Mouse (Mus musculus): Measurements from ENCODE around the gene Aurkb.

The Aurkb gene

DNA sequence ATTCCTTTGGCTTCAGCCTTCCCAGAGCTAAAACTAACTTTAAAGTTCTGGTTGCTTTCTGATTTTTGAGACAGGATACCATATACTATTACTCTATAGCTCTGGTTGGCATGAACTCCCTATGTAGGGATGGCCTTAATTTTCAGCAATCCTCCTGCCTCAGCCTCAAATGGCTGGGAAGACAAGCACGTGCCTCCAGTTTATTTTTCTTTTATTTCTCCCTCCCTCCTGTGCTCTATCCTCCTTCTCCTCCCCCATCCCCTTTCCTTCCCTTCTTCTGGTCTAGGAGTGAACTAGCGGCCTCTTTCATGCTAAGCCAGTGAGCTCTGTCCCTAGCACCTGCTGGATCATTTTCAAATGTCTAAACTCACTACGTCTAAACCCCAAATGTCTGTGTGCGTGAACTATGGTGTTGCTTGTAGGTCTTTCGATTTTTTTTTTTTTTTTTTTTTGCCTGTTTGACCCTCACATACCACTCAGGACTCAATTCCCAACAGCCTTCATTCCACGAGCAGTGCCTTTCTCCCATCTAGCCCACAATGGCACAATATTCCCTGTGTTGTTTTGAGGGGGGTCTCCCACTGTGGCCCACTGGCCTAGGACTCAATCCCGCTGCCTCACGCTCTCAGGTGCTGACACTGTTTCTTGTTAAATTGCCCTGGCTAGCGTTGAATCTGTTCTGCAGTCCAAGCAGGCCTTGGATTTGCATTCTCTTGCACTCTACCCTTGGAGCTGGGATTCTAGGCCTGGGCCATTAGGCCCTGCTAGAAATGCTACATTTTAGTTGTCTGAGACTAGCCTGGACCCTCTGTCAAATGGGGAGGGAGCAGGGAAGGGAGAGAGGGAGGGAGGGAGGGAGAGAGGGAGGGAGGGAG lies 19.0 kb downstream of the Aurkb start:
- peak; percentile 38 for DNase-seq (ENCODE audit: low read depth, low spot score)

DNA sequence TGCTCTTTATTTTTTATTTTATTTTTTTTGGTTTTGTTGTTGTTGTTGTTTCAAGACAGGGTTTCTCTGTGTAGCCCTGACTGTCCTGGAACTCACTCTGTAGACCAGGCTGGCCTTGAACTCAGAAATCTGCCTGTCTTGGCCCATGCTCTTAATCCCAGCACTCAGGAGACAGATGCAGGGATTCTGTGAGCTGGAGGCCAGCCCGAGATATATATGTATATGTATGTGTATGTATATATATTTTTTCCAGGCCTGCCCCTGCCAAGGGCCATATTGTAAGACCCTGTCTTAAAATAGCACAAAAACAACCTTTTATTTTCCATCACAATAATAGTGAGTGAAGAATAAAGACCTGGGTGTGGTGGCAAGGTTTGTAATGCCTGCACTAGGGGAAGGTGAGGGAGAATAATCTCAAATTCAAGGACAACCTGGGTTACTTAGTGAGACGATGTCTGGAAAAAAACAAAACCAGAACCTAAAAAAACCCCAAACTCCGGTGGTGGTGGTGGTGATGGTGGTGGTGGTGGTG lies 20.0 kb downstream of the Aurkb start:
- peak; percentile 31 for DNase-seq (ENCODE audit: low read depth, low spot score)

DNA sequence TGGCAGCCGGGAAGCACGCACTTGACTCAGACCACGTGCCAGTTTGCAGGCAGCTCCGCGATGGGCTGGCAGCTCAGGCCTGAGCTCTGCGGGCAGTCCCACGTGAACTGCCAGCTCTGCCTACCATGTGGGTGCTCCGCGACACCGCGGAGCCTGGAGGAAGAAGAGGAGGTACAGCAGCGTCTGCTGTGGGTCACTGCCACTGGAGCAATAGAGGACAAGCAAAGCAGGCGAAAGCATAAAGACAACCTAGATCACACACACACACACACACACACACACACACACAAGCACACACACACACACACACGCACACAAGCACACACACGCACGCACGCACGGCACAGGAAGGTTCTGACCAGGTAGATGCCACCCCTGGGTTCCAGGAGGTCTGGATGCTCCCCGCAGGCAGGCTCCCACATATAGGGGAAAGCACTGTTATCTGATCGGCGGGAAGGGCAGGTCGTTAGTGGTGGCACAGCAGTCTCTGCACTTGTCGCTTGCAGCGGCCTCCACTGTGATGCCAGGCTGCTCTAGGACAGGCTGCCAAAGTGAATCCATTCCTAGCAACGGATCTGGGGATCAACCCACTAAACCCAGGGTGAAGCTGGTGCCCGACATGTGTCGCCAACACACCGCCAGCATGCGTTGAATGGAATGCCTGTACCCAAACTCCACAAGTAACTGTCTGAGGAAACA lies 20.9 kb downstream of the Aurkb start:
- DNase-seq (ENCODE audit: low read depth, low spot score) = peak; percentile 32

DNA sequence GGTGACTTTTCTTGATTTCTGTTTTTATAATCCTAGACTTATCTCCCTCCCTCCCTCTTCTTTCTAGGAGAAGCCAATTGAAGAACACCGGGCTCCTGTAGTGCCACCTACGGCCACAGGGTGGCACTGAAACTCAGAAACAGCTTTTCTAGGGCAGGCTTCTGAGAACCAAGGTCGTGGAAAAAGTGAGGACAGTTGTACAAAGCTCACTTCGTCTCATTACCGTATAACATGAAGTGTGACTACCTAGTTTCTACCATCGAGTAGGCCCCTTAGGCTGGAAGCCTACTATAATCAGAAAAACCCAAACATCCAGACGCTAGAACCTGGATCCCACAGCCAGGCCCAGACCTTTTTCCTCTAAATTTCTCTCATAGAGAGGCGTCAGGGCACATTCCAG lies 21.5 kb downstream of the Aurkb start:
- peak; percentile 90 for DNase-seq (ENCODE audit: low read depth, low spot score)

DNA sequence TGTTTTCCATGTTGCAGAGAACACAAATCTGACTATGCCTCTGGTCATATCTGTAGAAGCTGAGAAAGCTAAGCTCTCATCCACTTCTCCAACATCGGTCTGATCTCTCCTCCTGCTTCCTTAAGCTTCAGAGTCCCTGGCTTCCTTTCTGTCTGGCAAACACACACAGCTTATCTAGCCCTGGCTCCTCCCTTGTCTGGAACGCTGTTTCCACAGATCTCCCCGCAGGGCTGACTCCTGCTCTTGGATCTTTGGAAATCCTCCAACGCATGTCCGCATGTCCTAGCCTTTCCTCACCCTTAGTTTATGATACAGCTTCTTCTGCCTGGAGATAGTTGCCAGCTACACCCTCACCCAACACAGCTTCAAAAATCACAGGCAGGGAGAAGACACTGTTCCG lies 22.2 kb downstream of the Aurkb start:
- DNase-seq (ENCODE audit: low read depth, low spot score) = peak; percentile 25

DNA sequence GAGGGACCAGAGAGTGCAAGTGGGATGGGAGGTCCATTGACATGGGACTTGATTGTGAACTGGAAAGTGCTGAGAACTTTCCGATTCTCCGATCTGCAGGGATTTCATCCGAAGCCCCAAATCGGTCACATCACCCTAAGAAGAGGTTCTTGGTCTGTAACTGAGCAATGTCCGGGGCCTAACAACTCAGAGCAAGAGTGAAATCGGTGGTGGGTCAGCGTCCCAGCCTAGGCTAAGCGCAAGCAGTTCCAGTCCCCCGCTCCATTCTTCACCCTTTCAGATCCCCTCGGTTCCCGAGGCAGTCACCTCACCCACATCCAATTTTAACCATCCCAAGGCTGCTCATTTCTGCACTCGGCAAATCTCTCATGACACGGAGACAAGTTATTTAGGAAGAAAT lies 24.6 kb downstream of the Aurkb start:
- no peak for DNase-seq (ENCODE audit: low read depth, low spot score)

DNA sequence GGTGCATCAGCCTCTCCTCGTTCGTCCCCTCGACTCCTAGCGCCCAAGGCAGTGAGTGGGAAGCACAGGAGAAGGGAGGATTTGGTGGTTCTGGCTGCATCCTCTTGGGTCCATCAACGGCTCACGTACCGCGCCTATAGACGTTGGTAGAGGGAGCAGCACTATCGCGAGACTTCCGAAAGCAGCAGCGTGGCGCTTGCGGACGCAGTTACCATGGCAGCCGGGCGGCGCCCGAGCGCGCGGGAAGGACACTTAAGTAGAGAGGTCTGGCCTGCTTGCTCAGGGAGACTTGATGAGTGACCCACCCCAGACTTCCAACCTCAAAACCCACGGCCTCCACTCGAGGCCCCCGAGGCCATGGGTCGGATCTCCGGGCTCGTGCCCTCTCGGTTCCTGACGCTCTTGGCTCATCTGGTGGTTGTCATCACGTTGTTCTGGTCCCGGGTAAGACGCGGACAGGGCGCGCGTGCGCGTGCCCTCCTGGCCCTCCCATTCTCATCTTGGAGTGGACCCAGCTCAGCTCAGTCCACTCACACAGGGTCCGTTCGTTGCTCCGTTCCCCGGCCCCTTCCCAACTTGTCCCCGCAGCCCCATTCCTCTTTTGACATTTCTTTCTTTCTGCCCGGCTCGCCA lies 25.3 kb downstream of the Aurkb start, which contains the start of gene Tmem107:
TSS of gene Tmem107 (plus strand) at position 217 of the 633 bp plus-strand sequence.
- DNase-seq (ENCODE audit: low read depth, low spot score) = peak; percentile 97

DNA sequence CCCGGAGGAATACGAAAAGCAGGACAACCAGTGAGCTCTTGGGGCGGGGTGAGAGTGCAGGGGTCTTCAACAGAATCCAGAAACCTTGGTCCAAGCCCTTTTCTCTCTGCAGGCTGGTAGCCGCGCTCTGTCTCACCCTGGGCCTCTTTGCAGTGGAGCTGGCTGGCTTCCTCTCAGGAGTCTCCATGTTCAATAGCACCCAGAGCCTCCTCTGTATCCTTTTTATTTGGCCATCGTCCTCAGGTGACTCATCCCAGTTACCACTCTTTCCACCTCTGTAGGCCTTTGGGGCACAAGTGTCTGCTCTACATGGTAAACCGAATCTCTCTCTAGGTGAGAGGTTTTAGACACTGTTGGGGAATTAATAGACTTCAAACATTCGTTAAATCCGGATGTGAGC lies 25.8 kb downstream of the Aurkb start:
- DNase-seq (ENCODE audit: low read depth, low spot score) = no peak

DNA sequence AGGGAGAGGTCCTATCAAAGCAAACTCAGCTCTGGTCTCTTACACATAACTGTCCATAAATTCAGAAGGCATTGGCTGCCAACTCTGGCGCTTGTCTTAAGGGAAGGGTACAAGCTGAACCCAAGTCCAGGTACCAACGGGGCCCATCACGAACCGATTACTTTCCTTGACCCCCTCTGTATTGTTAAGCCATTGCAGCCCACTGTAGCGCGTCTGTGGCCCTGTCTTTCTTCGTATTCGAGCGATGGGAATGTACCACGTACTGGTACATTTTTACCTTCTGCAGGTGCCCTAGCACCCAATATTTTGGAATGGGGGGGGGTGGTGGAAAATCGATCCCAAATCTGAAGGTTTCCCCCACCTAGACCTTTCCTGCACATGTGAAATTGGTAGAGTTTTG lies 26.8 kb downstream of the Aurkb start:
- no peak for DNase-seq (ENCODE audit: low read depth, low spot score)

DNA sequence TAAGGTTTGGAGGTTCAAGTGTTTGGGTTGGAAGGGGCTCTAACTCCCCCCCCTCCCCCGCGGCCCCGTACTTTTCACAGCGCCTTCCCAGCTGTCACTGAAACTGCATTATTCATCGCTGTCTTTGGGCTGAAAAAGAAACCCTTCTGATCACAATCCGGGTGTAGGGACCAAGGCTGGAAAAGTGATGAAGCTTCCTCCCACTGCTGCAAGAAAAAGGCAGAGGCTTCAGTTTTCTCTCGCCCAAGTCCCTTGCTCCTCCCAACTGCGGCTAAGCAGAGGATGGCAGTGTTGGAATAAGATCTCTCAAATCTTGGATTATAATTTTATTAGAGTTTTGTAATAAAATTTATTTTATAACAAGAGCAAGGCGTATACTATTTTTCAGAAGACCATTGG lies 27.2 kb downstream of the Aurkb start:
- DNase-seq (ENCODE audit: low read depth, low spot score) = no peak

DNA sequence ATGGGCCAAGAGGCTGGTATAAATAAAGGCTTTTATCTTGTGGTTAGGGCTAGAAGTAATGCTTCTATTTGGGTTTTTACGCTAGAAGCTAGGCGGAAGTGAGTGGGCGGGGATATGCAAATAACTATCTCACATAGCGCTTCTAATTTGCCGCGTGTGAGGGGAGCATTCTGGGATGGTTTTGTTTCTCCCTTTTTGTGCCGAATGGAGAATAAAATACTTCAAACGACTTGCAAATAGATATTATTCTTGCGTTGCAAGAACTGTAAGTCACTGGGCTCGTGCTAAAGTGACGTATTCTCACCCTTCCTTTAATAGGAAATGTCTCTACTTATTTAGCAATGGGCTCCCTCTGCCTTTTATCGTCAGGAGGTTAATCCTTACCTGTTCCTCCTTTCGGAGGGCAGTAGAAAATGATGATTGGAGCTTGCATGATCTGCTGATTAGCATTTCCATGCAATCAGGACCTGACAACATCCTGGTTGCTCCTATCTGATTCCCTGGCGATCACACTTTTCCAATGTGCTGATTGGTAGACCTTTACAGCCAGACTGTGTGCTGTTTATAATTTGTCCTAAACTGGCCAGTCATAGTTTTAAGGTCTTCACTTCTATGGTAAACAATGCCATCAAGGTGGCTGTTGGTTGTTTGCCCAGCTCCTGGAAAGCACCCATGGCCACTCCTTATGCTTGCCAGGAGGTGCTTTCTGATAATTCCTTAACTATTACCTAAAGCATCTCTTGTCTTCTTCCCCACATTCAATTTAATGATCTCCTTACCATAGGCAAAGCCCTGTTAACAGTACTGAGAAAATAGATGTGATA lies 27.8 kb downstream of the Aurkb start:
- peak; percentile 98 for DNase-seq (ENCODE audit: low read depth, low spot score)

DNA sequence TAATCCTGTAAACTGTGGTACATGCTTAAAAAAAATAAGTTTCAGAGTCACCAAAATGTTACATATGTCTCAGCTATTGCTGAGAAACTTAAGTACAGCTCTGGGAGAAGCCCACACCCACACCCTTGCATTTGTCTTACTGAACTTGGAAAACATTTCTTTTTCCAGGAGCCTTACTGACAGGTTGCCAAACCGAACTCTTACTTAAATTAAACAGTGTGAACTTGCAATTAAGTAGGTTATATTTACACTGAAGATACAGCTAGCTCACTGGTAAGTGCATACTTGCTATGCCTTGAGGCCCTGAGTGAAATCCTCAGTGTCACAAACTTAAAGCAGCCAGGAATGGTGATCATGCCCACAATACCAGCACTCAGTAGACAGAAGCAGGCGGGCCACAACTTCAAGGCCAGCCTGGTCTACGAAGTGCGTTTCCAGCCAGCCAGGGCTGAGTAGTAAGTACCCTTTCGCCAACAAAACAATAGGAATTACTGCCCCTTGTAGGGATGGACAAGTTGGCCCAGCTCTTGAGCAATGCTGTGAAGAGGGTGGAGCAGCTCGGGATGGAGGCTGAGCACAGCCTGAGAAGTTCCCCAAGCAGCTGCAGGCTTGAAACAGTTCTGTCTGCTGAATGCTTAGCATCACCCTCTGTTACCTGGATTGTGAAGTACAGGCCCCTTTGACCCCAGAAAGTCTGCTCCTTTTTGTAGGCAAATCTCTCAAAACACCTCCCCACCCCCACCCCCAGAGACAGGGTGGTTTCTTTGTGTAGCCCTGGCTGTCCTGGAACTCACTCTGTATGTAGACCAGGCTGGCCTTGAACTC lies 28.7 kb downstream of the Aurkb start:
- DNase-seq (ENCODE audit: low read depth, low spot score) = peak; percentile 71

DNA sequence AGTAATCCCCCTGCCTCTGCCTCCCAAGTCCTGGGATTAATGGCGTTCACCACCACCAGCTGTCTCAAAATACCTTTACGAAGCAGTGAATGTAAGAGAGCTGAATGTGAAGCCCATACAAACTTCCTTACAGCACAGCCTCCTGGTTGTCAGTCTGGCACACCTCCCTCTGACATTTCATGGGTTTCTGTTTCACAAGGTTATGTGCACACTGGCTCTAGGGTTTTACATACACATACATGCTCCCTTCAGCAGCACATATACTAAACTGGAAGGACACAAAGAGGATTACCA lies 29.3 kb downstream of the Aurkb start:
- no peak for DNase-seq (ENCODE audit: low read depth, low spot score)

DNA sequence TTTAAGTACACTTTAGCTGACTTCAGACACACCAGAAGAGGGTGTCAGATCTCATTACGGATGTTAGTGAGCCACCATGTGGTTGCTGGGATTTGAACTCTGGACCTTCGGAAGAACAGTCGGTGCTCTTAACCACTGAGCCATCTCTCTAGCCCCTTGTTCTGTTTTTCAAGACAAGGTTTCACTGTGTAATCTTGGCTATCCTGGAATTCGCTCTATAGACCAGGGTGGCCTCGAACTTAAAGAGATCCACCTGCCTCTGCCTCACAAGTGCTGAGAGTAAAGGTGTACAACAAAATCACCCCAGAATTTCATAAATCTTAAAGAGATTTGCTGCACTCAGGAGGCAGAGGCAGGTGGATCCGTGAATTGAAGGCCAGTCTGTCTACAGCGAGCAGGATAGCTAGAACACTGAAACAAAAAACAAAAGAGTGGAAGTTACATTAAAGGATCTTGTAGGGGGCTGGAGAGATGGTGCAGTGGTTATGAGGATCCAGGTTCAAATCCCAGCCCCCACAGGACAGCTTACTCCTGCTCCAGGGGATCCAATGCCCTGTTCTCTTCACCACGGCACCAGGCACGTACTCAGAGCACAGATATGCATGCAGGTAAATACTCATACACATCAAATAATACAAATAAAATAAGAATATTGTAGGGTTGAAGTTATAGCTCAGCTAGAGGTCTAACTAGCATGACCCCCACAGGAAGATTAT lies 30.5 kb downstream of the Aurkb start:
- peak; percentile 90 for DNase-seq (ENCODE audit: low read depth, low spot score)

DNA sequence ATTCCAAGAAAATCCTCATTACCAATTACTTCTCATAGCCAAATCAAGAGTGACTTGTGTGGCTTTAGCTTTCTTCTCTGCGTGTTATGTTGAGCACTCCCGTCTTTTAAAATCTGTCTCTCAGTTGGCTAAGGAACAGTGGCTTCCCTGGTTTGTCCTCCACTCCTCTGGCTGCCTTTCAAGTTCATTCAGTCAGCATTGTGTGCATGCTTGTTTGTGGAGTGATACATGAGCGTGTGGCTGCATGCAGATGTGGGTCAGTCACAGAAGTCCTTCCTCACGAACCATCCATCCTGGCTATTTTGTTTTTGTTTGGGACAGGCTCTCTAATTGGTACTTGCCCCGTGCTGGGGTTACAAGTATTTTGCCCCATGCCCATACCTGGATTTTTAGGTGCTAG lies 31.1 kb downstream of the Aurkb start:
- DNase-seq (ENCODE audit: low read depth, low spot score) = no peak

DNA sequence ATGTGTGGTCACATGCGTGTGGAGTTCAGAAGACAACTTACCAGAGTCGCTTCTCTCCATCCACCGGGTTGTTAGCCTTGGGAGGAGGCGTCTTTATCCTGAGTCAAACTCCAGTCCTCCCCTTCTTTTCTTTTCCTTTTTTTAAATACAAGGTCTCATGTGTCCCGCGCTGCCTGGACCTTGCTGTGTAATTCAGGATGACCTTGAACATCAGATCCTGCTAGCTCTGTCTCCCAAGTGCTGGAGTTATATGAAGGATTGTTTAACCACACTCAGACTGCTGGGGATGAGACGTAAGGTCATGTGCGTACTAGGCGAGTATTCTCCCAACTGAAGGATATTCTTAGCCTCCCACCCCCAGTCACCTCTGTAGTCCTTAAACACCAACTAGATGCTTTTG lies 31.9 kb downstream of the Aurkb start:
- DNase-seq (ENCODE audit: low read depth, low spot score) = no peak

DNA sequence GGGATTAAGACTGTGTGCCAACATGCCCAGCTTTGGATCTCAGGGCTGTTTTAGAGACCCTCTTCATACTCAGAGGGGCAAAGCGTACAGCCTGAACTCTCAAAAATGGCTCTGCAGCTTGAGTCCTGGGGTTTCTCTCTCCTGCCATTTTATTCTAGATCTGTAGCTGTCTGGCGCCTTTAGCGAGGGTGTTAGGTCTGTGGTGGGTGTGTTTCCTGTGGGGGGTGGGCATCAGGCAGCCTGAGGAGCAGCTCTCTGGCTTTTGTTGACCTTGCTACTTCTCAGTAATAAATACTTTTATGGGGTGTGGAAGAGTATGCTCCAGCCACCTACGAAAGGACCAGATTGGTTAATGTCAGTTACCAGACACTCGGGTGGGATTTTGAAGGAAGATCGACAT lies 32.6 kb downstream of the Aurkb start:
- DNase-seq (ENCODE audit: low read depth, low spot score) = no peak

DNA sequence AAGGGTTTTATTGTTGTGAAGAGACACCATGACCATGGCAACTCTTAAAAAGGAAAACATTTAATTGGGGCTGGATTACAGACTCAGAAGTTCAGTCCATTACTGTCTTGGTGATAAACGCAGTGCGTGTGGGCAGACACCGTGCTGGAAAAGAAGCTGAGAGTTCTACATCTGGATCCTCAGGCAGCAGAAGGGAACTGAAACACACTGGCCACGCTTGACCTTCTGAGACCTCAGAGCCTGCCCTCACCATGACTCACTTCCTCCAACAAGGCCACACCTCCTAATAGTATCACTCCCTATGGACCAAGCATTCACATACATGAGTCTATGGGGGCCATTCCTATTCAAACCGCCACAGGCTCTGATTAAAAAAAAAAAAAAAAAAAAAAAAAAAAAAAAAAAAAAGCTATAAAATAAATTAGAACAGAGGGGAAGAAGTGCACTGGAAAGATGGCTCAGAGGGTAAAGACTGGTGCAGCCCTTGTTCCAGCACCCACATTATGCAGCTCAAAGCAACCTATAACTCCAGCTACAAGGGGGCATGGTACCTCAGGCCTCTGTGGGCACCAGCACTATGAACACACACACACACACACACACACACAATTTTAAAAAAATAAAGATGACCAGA lies 33.5 kb downstream of the Aurkb start:
- DNase-seq (ENCODE audit: low read depth, low spot score) = no peak

DNA sequence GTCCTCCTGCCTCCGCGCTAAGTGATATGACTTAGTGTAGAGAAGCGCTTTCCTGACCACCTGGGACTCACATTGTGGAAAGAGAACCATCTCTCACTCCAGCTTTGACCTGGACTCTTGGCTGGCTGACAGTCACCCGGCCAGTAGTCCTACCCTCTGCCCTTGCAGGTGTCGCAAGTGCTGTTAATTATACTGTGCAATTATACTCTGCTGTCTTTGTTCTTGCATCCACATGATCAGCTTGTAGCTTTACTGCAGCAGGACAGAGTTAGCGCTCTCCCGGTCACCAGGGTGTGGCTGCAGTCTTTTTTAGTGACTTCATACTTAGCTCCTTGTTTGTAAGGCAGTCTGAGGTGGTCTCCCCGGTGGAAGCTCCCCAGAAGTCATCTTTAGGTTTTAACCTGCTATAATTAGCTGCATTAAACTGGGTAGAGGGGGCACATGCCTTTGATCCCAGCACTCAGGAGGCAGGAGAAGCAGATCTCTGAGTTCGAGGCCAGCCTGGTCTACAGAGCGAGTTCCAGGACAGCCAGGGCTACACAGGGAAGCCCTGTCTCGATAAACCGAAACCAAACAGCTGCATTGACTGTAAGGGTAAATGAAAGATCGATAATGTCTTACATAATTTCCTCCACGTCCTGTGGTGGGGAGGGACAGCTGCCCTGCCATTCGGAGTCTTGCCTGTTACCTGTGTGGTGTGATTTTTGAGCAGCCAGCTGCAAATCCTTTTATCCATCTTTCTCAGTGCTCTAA lies 34.8 kb downstream of the Aurkb start:
- DNase-seq (ENCODE audit: low read depth, low spot score) = no peak

Measured in ES-CJ7 (cell line).